Mouse (Mus musculus): ENCODE results near the gene Dbndd2.

The Dbndd2 gene

GRCm38 (mm10) chr2:164540652-164541427, 54.9 kb downstream of the Dbndd2 start:
- ATAC-seq (ENCODE audit: low TSS enrichment) = no peak

GRCm38 (mm10) chr2:164542132-164542531, 56.2 kb downstream of the Dbndd2 start:
- ATAC-seq (ENCODE audit: low TSS enrichment) = no peak

GRCm38 (mm10) chr2:164542598-164542997, 56.7 kb downstream of the Dbndd2 start:
- ATAC-seq (ENCODE audit: low TSS enrichment) = no peak
